12 mouse cellular contexts compared by ENCODE assay signal in the genomic region with DNA sequence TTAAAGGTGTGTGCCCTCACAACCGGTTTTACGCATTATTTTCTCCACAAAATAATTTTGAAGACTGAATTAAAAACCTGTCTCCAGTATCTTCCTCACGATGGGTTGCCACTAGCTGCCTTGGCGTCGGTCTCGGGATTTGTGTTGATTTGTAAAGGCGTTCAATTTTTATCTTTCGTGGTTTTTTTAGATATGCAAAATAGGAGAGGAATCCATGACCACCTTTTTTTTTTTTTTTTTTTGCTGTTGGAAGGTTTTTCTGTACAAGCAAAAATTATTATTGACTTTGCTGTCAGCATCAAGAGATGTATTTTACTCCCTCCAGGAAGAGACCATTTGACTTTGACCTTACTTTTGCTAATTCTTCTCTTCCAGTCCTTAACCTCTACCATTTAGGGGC.
"Had no signal": no experiment of that assay in that cellular context is flagged by ENCODE, and none has a peak within 500 bp of the region (broad histone marks: within the 10 kb centered on the region; RNA-seq: fewer than 3 reads in every experiment).

No protein-coding gene starts in this region.

- ATAC-seq: liver, postnatal 0 days; midbrain, embryonic 13.5 days had no signal

- H3K27me3 ChIP-seq: kidney, embryonic 15.5 days; limb, embryonic 12.5 days; liver, embryonic 13.5 days; midbrain, embryonic 13.5 days had no signal

- H3K4me2 ChIP-seq: kidney, embryonic 15.5 days; limb, embryonic 12.5 days; liver, embryonic 13.5 days; midbrain, embryonic 13.5 days had no signal

- H3K4me1 ChIP-seq: midbrain, embryonic 13.5 days had no signal

- H3K9me3 ChIP-seq: kidney, embryonic 15.5 days; liver, embryonic 13.5 days; midbrain, embryonic 13.5 days had no signal

- H3K9ac ChIP-seq: kidney, embryonic 15.5 days; limb, embryonic 12.5 days; liver, embryonic 13.5 days; liver, postnatal 0 days; midbrain, embryonic 13.5 days had no signal

- DNase-seq: kidney, adult 18-20 months; kidney, postnatal 14 days; liver; liver, embryonic 13.5 days; liver, postnatal 0 days; lung, postnatal 14 days; right cerebral cortex, postnatal 14 days; thymus, adult 18-20 months; thymus, postnatal 14 days had no signal

- H3K4me3 ChIP-seq: kidney, embryonic 15.5 days; limb, embryonic 12.5 days; liver, embryonic 13.5 days; midbrain, embryonic 13.5 days had no signal

- H3K27ac ChIP-seq: kidney, embryonic 15.5 days; limb, embryonic 12.5 days; liver, embryonic 13.5 days; midbrain, embryonic 13.5 days had no signal
